Comparison of ENCODE assay signal across 8 mouse cellular contexts in the genomic region with DNA sequence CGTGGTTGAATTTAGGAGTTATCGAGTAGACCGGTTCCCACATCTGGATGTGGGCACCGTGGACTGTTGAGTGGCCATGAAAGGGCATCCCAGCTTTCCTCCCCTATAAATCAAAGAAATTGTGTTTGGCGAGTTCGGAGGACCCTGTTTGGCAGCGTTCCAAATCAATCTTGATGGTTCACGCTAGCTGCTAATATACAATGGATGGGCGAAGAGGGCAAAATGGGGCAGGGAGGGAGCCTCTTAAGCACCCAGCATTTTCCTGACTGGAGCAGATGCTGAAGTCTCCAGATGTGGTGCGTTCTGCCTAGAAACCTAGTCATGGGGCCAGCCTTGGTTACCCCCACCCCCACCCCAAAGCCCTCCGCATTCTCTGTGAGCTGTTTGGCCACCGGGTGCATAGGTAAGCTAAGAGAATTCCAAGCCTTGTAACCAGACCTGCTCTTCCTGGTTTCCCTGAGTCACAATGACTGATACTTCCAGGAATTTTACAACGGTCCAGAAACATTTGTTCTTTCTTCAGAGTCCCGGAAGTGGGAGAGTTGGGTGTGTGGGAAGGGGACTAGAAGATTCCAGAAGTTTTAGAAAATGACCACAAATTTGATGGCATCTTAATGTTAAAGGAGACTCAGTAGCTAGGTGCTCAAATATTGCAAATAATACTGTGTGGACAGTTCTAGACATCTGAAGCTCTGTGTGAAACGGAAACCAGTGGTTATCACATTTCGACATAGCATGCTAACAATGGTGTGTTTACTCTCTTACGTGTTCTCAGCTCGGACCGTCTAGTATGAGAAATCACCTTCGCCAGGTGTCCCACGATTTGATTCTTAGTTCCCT. TPM values are rescaled to one million over a fixed set of nuclear protein-coding genes. Genes with fewer than 3 reads are reported as not detected.
DNase-seq lines count a peak whose midpoint lies in the region; ATAC-seq lines count a peak whose summit lies in the region.

No protein-coding gene starts in this region.

- no peaks in the 10 kb centered on the region for H3K27me3 ChIP-seq in kidney, embryonic 16.5 days (ENCODE audit: insufficient read depth, low read length)
- peaks cover 38% of the 10 kb centered on the region for H3K27me3 ChIP-seq in limb, embryonic 10.5 days (ENCODE audit: low read depth, poor library complexity, severe bottlenecking)

- peaks cover 26% of the 10 kb centered on the region for H3K4me1 ChIP-seq in kidney, embryonic 16.5 days (ENCODE audit: insufficient read depth, low read length)
- H3K4me1 ChIP-seq in limb, embryonic 10.5 days = peaks cover 26% of the 10 kb centered on the region

- peak overlapping the region; percentile 60 for H3K4me3 ChIP-seq in kidney, embryonic 16.5 days (ENCODE audit: low read length)
- H3K4me3 ChIP-seq in limb, embryonic 10.5 days = peak overlapping the region; percentile 57

- H3K9me3 ChIP-seq in kidney, embryonic 16.5 days (ENCODE audit: low read length) = no peaks in the 10 kb centered on the region
- no peaks in the 10 kb centered on the region for H3K9me3 ChIP-seq in limb, embryonic 10.5 days (replicated peaks)

- H3K9ac ChIP-seq in kidney, embryonic 16.5 days (replicated peaks; ENCODE audit: low read length) = no peak overlapping the region

- no peaks in the 10 kb centered on the region for H3K36me3 ChIP-seq in kidney, embryonic 16.5 days (ENCODE audit: insufficient read depth, low read length)
- H3K36me3 ChIP-seq in limb, embryonic 10.5 days = no peaks in the 10 kb centered on the region

- intact Hi-C loops in left cerebral cortex, postnatal 36 days (cut with DNase I) = no loop called here

- ATAC-seq in kidney, embryonic 16.5 days (ENCODE audit: low FRiP score, low TSS enrichment) = no peak

- H3K4me2 ChIP-seq in kidney, embryonic 16.5 days (replicated peaks; ENCODE audit: low read depth, low read length) = peak overlapping the region; percentile 92

- no peak overlapping the region for H3K27ac ChIP-seq in kidney, embryonic 16.5 days (ENCODE audit: low read length)
- H3K27ac ChIP-seq in limb, embryonic 10.5 days = no peak overlapping the region

- WGBS in kidney, embryonic 16.5 days = 7% methylated on average over 21 of the region's 21 CpGs
- WGBS in limb, embryonic 10.5 days = 8% methylated on average over 21 of the region's 21 CpGs

- no peak for DNase-seq in kidney, postnatal 36 days
- DNase-seq in embryo, embryonic 9.5 days (ENCODE audit: extremely low spot score) = peak; percentile 25
- DNase-seq in limb, embryonic 10.5 days (ENCODE audit: low spot score) = peak; percentile 49
- DNase-seq in neural tube, embryonic 10.5 days (ENCODE audit: extremely low spot score, low spot score) = peak; percentile 35
- no peak for DNase-seq in thymus, postnatal 25 days
- no peak for DNase-seq in ovary, postnatal 10 days (ENCODE audit: low spot score)
- DNase-seq in left cerebral cortex, postnatal 36 days (ENCODE audit: low spot score in 2 of 2) = no peak

RNA-seq across cellular contexts. Expression of gene Gcnt2, which starts 57.0 kb away (rescaled TPM):
- polyA plus RNA-seq in kidney, embryonic 16.5 days (2015; fragmentation: Nextera tagmentation; extraction: Ambion mirVana) = 5.9 and 8.0 TPM in 2 replicates
- polyA plus RNA-seq in limb, embryonic 10.5 days (2016; fragmentation: Nextera tagmentation; extraction: Ambion mirVana) = 1.9 and 2.2 TPM in 2 replicates
- 10 to 100 TPM; 17.5 to 18.3 TPM for total RNA-seq in left cerebral cortex, postnatal 36 days (2021)

Comparison
In these comparisons a context has a peak if more than half of its experiments do, and no peak if none do; other contexts are left out.
1. DNase-seq: peak in embryo, embryonic 9.5 days (single experiment), limb, embryonic 10.5 days (single experiment) and neural tube, embryonic 10.5 days (single experiment); none in kidney, postnatal 36 days (0 of 2), thymus, postnatal 25 days (single experiment), ovary, postnatal 10 days (single experiment) and left cerebral cortex, postnatal 36 days (0 of 2).